Mouse (Mus musculus) limb, embryonic 15.5 days (tissue): ENCODE measurements at regions not wholly inside any gene's neighbourhood (a gene's known extent, or its start where the extent isn't known, plus 50 kb on each side); places are given as distances from the start of the nearest gene placed in this dataset.

Experiments
- ATAC-seq: fragments of 200-750 bp; cut with Nextera tagmentation; 2 replicates; pipeline ENCODE4 v1.8.0; 2017; ENCODE audit warnings: low read depth, moderate TSS enrichment; ENCODE audit not compliant: insufficient number of reproducible peaks, low FRiP score, low TSS enrichment
- H3K27ac ChIP-seq: fragments of 300-500 bp; sonication (generic); 2 replicates; pipeline ENCODE4 v1.5.1; 2015; ENCODE audit warnings: moderate library complexity, mild to moderate bottlenecking, inconsistent platforms
- H3K27me3 ChIP-seq: fragments of 300-500 bp; sonication (generic); 2 replicates; pipeline ENCODE4 v1.6.1; 2015; ENCODE audit warnings: inconsistent platforms
- H3K36me3 ChIP-seq: fragments of 300-500 bp; sonication (generic); 2 replicates; pipeline ENCODE4 v1.6.1; 2015; ENCODE audit warnings: inconsistent platforms
- H3K4me1 ChIP-seq: fragments of 300-500 bp; sonication (generic); 2 replicates; pipeline ENCODE4 v1.6.1; 2015; ENCODE audit warnings: inconsistent platforms
- H3K4me2 ChIP-seq: fragments of 300-500 bp; sonication (generic); 2 replicates; pipeline ENCODE4 v1.6.1; 2015; ENCODE audit warnings: mild to moderate bottlenecking, inconsistent platforms
- H3K4me3 ChIP-seq: fragments of 300-500 bp; sonication (generic); 2 replicates; pipeline ENCODE4 v1.5.1; 2015; ENCODE audit warnings: mild to moderate bottlenecking, inconsistent platforms
- H3K9ac ChIP-seq: fragments of 300-500 bp; sonication (generic); 2 replicates; pipeline ENCODE4 v1.6.1; 2015; ENCODE audit warnings: inconsistent platforms
- H3K9me3 ChIP-seq: fragments of 300-500 bp; sonication (generic); 2 replicates; pipeline ENCODE4 v1.6.1; 2016; ENCODE audit warnings: inconsistent platforms
- WGBS: fragments of 180-500 bp; shearing (Covaris S2); methylation state at CpG from one replicate; pipeline ENCODE4 v1.1.7; 2015; 5-methylcytosine and 5-hydroxymethylcytosine counted together

DNA sequence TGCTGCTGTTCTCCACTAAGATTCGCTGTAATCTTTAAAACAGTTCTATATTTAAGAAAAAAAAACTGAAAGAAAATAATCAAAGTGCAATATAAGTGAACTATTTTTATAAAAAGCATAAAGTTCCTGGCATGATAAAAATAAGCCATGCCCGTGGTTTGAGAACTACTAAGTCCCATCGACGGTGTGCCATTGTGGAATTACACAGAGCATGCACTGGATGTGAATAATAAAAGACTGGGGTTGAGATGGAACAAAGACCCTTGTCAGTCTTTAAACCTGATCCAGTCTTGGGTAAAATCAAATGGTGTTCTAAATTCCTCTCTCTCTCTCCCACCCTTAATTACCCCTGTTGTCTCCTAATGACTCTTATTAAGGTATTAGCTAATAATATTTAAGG lies 137.7 kb upstream of the Gpc5 start:
- WGBS = 60% methylated on average over 4 of the region's 4 CpGs
- Histone ChIP-seq H3K36me3 (no peaks in the 10 kb centered on the region), H3K4me2 (no peak overlapping the region), H3K9me3 (no peaks in the 10 kb centered on the region), H3K9ac (no peak overlapping the region), H3K4me3 (no peak overlapping the region), H3K4me1 (peaks cover 8% of the 10 kb centered on the region; the same call in 1 of the 2 replicates), H3K27me3 (no peaks in the 10 kb centered on the region), H3K27ac (no peak overlapping the region)
- no peak for ATAC-seq

DNA sequence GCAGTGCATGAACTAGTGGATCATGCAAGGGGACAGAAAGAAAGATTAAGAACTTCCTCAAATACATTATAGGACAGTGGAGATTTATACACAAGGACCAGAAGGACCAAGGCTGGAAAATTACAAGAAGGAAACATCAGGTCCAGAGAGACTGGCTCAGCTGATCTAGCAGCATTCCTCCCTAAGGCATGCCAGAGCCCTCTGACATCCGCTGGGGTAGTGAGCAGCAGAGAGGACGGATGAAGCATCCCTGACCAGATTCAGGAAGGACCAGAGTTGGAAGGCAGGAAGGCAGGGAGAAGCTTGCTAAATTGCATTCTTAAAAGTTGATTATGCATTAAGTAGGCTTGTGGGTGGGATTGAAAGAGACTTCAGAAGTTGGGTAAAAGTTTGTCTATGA lies 136.4 kb upstream of the Gpc5 start:
- Histone ChIP-seq H3K36me3 (no peaks in the 10 kb centered on the region), H3K27ac (no peak overlapping the region), H3K9me3 (no peaks in the 10 kb centered on the region), H3K9ac (no peak overlapping the region), H3K4me1 (peaks cover 8% of the 10 kb centered on the region; the same call in 1 of the 2 replicates), H3K4me2 (no peak overlapping the region), H3K4me3 (no peak overlapping the region), H3K27me3 (no peaks in the 10 kb centered on the region)
- ATAC-seq = no peak
- 42% methylated on average over 2 of the region's 2 CpGs for WGBS

- Histone ChIP-seq H3K27ac (no peak overlapping the region), H3K4me3 (no peak overlapping the region), H3K36me3 (no peaks in the 10 kb centered on the region), H3K27me3 (no peaks in the 10 kb centered on the region), H3K4me1 (no peaks in the 10 kb centered on the region), H3K9ac (no peak overlapping the region), H3K4me2 (no peak overlapping the region), H3K9me3 (no peaks in the 10 kb centered on the region)
- 30% methylated on average over 5 of the region's 5 CpGs for WGBS
- no peak for ATAC-seq
Observed at GRCm38 (mm10) chr14:114960273-114960672, 131.7 kb upstream of the Gpc5 start.

DNA sequence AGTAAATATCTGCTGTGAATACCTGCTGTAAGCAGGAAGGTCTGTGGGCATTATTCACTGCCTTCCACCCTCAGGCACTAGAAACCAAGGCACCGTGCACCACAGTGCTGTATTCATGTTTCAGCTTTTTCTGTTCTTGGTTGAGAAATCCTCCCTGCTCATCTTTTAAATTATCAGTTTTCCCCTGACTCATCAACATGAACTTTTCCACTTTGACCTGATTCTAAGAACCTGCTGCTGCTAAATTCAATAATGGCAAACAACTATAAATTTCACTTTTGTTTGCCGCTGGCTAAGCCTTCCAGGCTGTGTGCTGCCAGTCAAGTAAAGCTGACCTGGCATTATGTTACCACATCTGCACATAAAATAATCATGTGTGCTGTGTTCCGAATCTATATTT lies 126.1 kb upstream of the Gpc5 start:
- H3K4me2 ChIP-seq = no peak overlapping the region
- no peak overlapping the region for H3K27ac ChIP-seq
- no peak overlapping the region for H3K4me3 ChIP-seq
- H3K36me3 ChIP-seq = no peaks in the 10 kb centered on the region
- H3K4me1 ChIP-seq = no peaks in the 10 kb centered on the region
- no peaks in the 10 kb centered on the region for H3K27me3 ChIP-seq
- H3K9ac ChIP-seq = no peak overlapping the region
- H3K9me3 ChIP-seq = no peaks in the 10 kb centered on the region
- no peak for ATAC-seq
- WGBS = 61% methylated on average over 3 of the region's 3 CpGs

DNA sequence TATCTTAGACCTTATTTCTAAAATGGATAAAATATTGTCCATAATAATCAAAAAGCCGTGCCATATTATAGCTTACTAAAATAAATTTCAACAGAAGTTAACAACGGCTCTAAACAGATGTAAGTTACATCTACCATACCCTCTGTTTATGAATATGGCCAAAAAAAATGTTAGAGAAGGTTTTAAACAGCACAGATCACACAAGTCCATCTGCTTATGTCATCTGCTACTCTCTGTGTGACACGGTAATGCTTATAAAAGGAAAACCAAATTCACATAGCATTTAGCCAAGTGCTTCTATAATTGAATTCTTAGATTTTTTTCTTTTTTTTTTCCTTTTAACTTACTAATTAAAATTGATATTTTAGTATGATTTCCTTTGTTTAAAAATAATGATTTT lies 123.0 kb upstream of the Gpc5 start:
- H3K4me3 ChIP-seq = no peak overlapping the region
- H3K9me3 ChIP-seq = no peaks in the 10 kb centered on the region
- H3K36me3 ChIP-seq = no peaks in the 10 kb centered on the region
- no peaks in the 10 kb centered on the region for H3K27me3 ChIP-seq
- no peaks in the 10 kb centered on the region for H3K4me1 ChIP-seq
- no peak overlapping the region for H3K27ac ChIP-seq
- H3K9ac ChIP-seq = no peak overlapping the region
- no peak for ATAC-seq
- WGBS = 85% methylated on average over 3 of the region's 3 CpGs
- no peak overlapping the region for H3K4me2 ChIP-seq

DNA sequence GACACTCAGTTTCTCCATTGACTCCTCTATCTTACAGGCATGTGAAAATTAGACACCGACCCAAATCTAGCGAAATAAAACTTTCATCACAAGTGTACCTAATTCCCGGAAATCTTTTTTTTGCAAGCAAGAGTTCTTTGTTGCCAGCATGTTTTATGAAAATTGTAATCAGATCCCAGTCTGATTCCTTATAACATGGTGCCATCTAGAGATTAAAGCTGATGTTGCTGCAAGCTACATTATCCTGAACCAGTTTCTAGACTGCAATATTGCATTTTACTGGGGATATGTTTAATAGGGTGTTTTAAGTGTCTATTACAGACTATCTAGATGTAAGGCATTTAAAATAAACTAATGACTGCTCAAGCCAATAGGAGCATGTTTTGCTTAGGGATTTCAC lies 110.9 kb upstream of the Gpc5 start:
- ATAC-seq = no peak
- Histone ChIP-seq H3K36me3 (no peaks in the 10 kb centered on the region), H3K9ac (no peak overlapping the region), H3K27me3 (no peaks in the 10 kb centered on the region), H3K4me2 (no peak overlapping the region), H3K9me3 (no peaks in the 10 kb centered on the region), H3K4me1 (no peaks in the 10 kb centered on the region), H3K27ac (no peak overlapping the region), H3K4me3 (no peak overlapping the region)
- 59% methylated on average over 3 of the region's 3 CpGs for WGBS

GRCm38 (mm10) chr14:115003223-115003622 lies 88.8 kb upstream of the Gpc5 start:
- Histone ChIP-seq H3K4me1 (no peaks in the 10 kb centered on the region), H3K27me3 (no peaks in the 10 kb centered on the region), H3K36me3 (no peaks in the 10 kb centered on the region), H3K4me2 (no peak overlapping the region), H3K9me3 (no peaks in the 10 kb centered on the region), H3K9ac (no peak overlapping the region), H3K4me3 (no peak overlapping the region), H3K27ac (no peak overlapping the region)
- WGBS = 85% methylated on average over 2 of the region's 2 CpGs
- ATAC-seq = no peak

DNA sequence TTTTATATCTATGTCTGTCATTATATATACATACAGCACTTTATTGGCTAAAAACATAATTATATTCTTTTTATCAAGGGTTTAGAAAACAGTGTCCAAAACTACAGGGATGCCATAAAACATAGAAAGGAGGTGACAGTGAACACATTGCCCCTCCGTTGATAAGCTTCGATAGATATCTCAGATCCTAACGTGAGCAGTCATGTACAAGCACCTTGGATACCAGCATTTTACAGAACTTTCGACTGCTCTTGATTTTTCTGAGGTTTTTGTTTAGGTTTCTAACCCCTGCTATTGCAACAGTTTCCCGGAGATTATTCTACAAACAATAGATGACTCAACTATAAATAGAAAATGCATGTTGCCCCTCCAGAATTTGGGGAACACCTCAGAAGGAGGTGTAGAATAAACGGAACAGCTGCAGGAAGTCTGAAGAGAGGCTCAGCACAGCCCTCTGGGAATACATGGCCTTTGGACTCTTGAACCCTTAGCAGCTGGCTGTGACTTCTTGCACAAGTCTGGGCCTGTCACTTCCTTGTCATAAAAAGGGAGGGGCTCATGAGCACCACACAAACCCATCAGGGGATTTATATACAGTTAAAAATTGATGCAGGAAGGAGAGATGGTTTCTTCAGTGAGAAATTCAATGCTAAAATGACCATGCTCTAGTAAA lies 87.1 kb upstream of the Gpc5 start:
- ATAC-seq = no peak
- H3K4me3 ChIP-seq = no peak overlapping the region
- 63% methylated on average over 6 of the region's 6 CpGs for WGBS
- H3K9me3 ChIP-seq = no peaks in the 10 kb centered on the region
- H3K27me3 ChIP-seq = no peaks in the 10 kb centered on the region
- no peaks in the 10 kb centered on the region for H3K4me1 ChIP-seq
- H3K27ac ChIP-seq = no peak overlapping the region
- H3K9ac ChIP-seq = no peak overlapping the region
- H3K4me2 ChIP-seq = no peak overlapping the region
- no peaks in the 10 kb centered on the region for H3K36me3 ChIP-seq

- no peaks in the 10 kb centered on the region for H3K36me3 ChIP-seq
- no peak overlapping the region for H3K4me2 ChIP-seq
- no peaks in the 10 kb centered on the region for H3K27me3 ChIP-seq
- no peaks in the 10 kb centered on the region for H3K4me1 ChIP-seq
- H3K4me3 ChIP-seq = no peak overlapping the region
- no peak overlapping the region for H3K27ac ChIP-seq
- no peak overlapping the region for H3K9ac ChIP-seq
- 80% methylated on average over 3 of the region's 3 CpGs for WGBS
- ATAC-seq = no peak
- no peaks in the 10 kb centered on the region for H3K9me3 ChIP-seq
Observed at GRCm38 (mm10) chr14:115010877-115011276, 81.1 kb upstream of the Gpc5 start.

DNA sequence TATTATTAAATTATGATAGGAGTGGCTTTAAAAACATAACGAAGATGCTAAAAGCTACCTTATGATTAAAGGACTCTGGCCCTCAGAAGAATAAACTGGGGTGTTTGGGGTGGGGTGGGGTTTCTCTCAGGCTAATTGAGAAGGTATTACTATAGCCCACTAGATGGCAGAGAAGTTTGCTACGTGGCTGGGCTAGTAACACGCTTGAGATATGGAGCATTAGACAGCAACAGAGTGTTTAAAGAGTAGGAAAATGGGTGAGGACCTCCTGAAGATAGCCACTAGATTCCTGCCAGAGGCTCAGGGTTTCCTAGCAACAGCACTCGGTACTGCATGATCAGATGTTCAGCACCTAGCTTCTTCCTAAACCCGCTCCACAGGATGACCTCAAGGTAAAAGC lies 76.7 kb upstream of the Gpc5 start:
- 44% methylated on average over 5 of the region's 5 CpGs for WGBS
- no peak overlapping the region for H3K4me2 ChIP-seq
- H3K27me3 ChIP-seq = no peaks in the 10 kb centered on the region
- H3K36me3 ChIP-seq = no peaks in the 10 kb centered on the region
- ATAC-seq = no peak
- no peak overlapping the region for H3K9ac ChIP-seq
- no peak overlapping the region for H3K4me3 ChIP-seq
- H3K4me1 ChIP-seq = no peaks in the 10 kb centered on the region
- no peaks in the 10 kb centered on the region for H3K9me3 ChIP-seq
- H3K27ac ChIP-seq = no peak overlapping the region

GRCm38 (mm10) chr14:115017410-115018153 lies 74.4 kb upstream of the Gpc5 start:
- H3K9me3 ChIP-seq = no peaks in the 10 kb centered on the region
- 0 out of 2 replicates have a peak, but pooled peaks cover under 1% of the 10 kb centered on the region for H3K4me1 ChIP-seq
- WGBS = 16% methylated on average over 22 of the region's 22 CpGs
- no peak overlapping the region for H3K9ac ChIP-seq
- H3K4me2 ChIP-seq = peak overlapping the region; percentile 50
- peak; percentile 65; the same call in 1 of the 2 replicates for ATAC-seq
- H3K27me3 ChIP-seq = no peaks in the 10 kb centered on the region
- peak overlapping the region; percentile 35 for H3K4me3 ChIP-seq
- no peaks in the 10 kb centered on the region for H3K36me3 ChIP-seq
- H3K27ac ChIP-seq = no peak overlapping the region

GRCm38 (mm10) chr14:115028011-115028410 lies 64.0 kb upstream of the Gpc5 start:
- Histone ChIP-seq H3K27ac (no peak overlapping the region), H3K27me3 (no peaks in the 10 kb centered on the region), H3K9me3 (no peaks in the 10 kb centered on the region), H3K4me2 (no peak overlapping the region), H3K36me3 (no peaks in the 10 kb centered on the region), H3K4me3 (no peak overlapping the region), H3K4me1 (no peaks in the 10 kb centered on the region), H3K9ac (no peak overlapping the region)
- WGBS = 83% methylated on average over 7 of the region's 7 CpGs
- ATAC-seq = no peak
